ENCODE assay signal across 9 mouse cellular contexts in the genomic region with DNA sequence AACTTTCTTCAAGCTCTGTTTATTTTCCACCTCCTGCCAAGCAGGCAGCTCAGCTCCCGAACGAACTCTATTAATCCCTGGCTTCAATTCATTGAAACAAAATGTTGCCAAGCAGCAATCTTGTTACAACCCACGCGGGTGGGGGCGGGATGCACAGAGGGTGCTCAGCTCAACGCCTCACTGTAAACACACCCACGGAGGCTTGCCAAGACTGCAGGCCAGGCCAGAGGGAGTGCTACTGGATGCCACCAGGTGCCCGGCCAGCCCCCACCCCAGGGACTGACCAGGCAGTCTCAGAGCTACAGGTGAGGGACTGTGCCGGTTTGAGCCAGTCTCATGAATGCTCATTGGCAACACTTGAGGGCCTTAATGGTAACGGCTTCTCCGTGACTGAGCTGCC. TPM values are rescaled to one million over a fixed set of nuclear protein-coding genes. Genes with fewer than 3 reads are reported as not detected.
A peak's percentile ranks its signal among the peaks of the same experiment; 100 is the strongest.
DNase-seq lines count a peak whose midpoint lies in the region; ATAC-seq lines count a peak whose summit lies in the region.
"Had no signal": no experiment of that assay in that cellular context is flagged by ENCODE, and none has a peak within 500 bp of the region (broad histone marks: within the 10 kb centered on the region; RNA-seq: fewer than 3 reads in every experiment).

No protein-coding gene starts in this region.

- H3K36me3 ChIP-seq in forebrain, embryonic 15.5 days: no peaks in the 10 kb centered on the region
- H3K36me3 ChIP-seq in forebrain, embryonic 12.5 days (replicated peaks): no peaks in the 10 kb centered on the region

- H3K4me3 ChIP-seq in forebrain, embryonic 15.5 days: no peak overlapping the region
- H3K4me3 ChIP-seq in forebrain, embryonic 12.5 days (replicated peaks): no peak overlapping the region
- H3K4me3 ChIP-seq: myocyte had no signal

- peak overlapping the region; percentile 59 for H3K27ac ChIP-seq in forebrain, embryonic 15.5 days (replicated peaks)
- H3K27ac ChIP-seq in forebrain, embryonic 12.5 days: no peak overlapping the region

- H3K9me3 ChIP-seq in forebrain, embryonic 15.5 days: no peaks in the 10 kb centered on the region
- H3K9me3 ChIP-seq in forebrain, embryonic 12.5 days: no peaks in the 10 kb centered on the region

- H3K4me2 ChIP-seq in forebrain, embryonic 15.5 days (replicated peaks): peak overlapping the region; percentile 15; the same call in 1 of the 2 replicates
- no peak overlapping the region for H3K4me2 ChIP-seq in forebrain, embryonic 12.5 days

- ATAC-seq in forebrain, embryonic 15.5 days (replicated peaks): peak; percentile 69
- no peak for ATAC-seq in forebrain, embryonic 12.5 days (ENCODE audit: low FRiP score)
- ATAC-seq in erythroid progenitor cell, adult 5-6 weeks (replicated peaks; ENCODE audit: low FRiP score, poor library complexity, severe bottlenecking): no peak

- H3K27me3 ChIP-seq in forebrain, embryonic 15.5 days: no peaks in the 10 kb centered on the region
- H3K27me3 ChIP-seq in forebrain, embryonic 12.5 days: no peaks in the 10 kb centered on the region

- H3K4me1 ChIP-seq in forebrain, embryonic 15.5 days: peaks cover 18% of the 10 kb centered on the region
- H3K4me1 ChIP-seq in forebrain, embryonic 12.5 days: peaks cover 10% of the 10 kb centered on the region; the same call in 1 of the 2 replicates

- no peak overlapping the region for H3K9ac ChIP-seq in forebrain, embryonic 15.5 days (replicated peaks)
- no peak overlapping the region for H3K9ac ChIP-seq in forebrain, embryonic 12.5 days

- intact Hi-C loops in left cerebral cortex, postnatal 10 days (cut with DNase I): no loop called here
- intact Hi-C loops in gastrocnemius, postnatal 14 days (cut with DNase I; ENCODE audit: low total_unique reads): no loop called here

- peak; percentile 78 for DNase-seq in cerebellum, adult 9-10 months
- DNase-seq in kidney, adult 9 months: peak; percentile 68
- peak; percentile 70 to 72 for DNase-seq in left cerebral cortex, postnatal 10 days (ENCODE audit: extremely low spot score in 1 of 2, low spot score in 2 of 2)
- peak; percentile 66 for DNase-seq in right cerebral cortex, postnatal 25 days
- DNase-seq in gastrocnemius, postnatal 14 days: no peak

- 22% methylated on average over 11 of the region's 11 CpGs for WGBS in forebrain, embryonic 15.5 days
- 46% methylated on average over 11 of the region's 11 CpGs for WGBS in forebrain, embryonic 12.5 days

RNA-seq across cellular contexts. Expression of a gene that starts 50.9 kb away (rescaled TPM):
- polyA plus RNA-seq in forebrain, embryonic 15.5 days (2015; fragmentation: Nextera tagmentation; extraction: Ambion mirVana): 26.6 and 28.8 TPM in 2 replicates
- polyA plus RNA-seq in forebrain, embryonic 12.5 days (2016; fragmentation: Nextera tagmentation; extraction: Ambion mirVana): 8.0 and 8.5 TPM in 2 replicates
- 100 to 1,000 TPM; 441 to 448 TPM for total RNA-seq in left cerebral cortex, postnatal 10 days (2021)
- total RNA-seq in gastrocnemius, postnatal 14 days (2021): under 1 TPM; 0.27 to 0.53 TPM
- total RNA-seq in erythroid progenitor cell, adult 5-6 weeks (2015; ENCODE audit: low replicate concordance): not detected in 2 replicates
- total RNA-seq in erythroid progenitor cell, adult 5-6 weeks (2017; ENCODE audit: low replicate concordance): not detected in 2 replicates
- polyA plus RNA-seq: myocyte had no signal

Comparison
In these comparisons a context has a peak if more than half of its experiments do, and no peak if none do; other contexts are left out.
1. RNA of a gene that starts 50.9 kb away (total RNA-seq): 441 to 448 TPM in left cerebral cortex, postnatal 10 days; 0.27 to 0.53 TPM in gastrocnemius, postnatal 14 days and not detected in erythroid progenitor cell, adult 5-6 weeks; every median in the first group is over 100 times any median in the second.